Mouse (Mus musculus): ENCODE measurements around the gene Ehd4. TPM values are rescaled to one million over a fixed set of nuclear protein-coding genes. Genes with fewer than 3 reads are reported as not detected.

The Ehd4 gene
- polyA plus RNA-seq, 1 experiment: 11.8 TPM

- peak; percentile 67 to 76 for DNase-seq (ENCODE audit: extremely low spot score in 1 of 2, low spot score in 1 of 2)
Measured at GRCm38 (mm10) chr2:120044101-120044603, 110.3 kb downstream of the Ehd4 start.

DNA sequence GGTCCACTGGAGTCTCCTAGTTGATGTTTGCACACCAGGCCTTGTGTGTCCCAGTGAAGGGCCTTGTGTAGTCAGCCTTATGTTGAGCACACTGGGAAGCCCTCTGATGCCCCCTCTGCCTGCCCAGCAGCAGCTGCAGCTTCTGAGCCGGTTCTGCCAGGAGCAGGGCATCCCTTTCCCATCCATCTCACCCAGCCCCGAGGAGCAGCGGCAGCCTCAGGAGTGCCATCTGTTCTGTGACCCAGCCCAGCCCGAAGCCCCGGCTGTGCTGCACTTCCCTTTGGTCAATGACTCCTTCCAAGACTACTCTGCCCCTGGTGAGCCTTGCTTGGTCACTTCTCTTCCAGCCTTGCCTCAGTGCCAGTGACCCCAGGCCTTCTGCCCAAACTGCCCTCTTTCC lies 113.4 kb downstream of the Ehd4 start:
- DNase-seq (ENCODE audit: extremely low spot score in 1 of 2, low spot score in 1 of 2): no peak

Other genes starting within 250 kb of the Ehd4 start
- 38.5 and 41.4 TPM in 2 replicates for gene Mapkbp1, start 181.9 kb downstream of the Ehd4 start, polyA plus RNA-seq (2012; rRNA removed)
- gene Jmjd7, start 127.1 kb downstream of the Ehd4 start, polyA plus RNA-seq (2012; rRNA removed): 3.3 and 4.1 TPM in 2 replicates
- gene Gm28042, start 127.1 kb downstream of the Ehd4 start, polyA plus RNA-seq (2012; rRNA removed): 2.5 and 2.9 TPM in 2 replicates
- 3.5 and 3.9 TPM in 2 replicates for gene Pla2g4b, start 121.2 kb downstream of the Ehd4 start, polyA plus RNA-seq (2012; rRNA removed)
- gene Pla2g4e, start 90.7 kb upstream of the Ehd4 start, polyA plus RNA-seq (2012; rRNA removed): 9.6 and 12.3 TPM in 2 replicates
- gene Pla2g4d, start 134.6 kb upstream of the Ehd4 start, polyA plus RNA-seq (2012; rRNA removed): 0.12 and 0.21 TPM in 2 replicates
- 0.06 and 0.36 TPM in 2 replicates for gene Pla2g4f, start 159.6 kb upstream of the Ehd4 start, polyA plus RNA-seq (2012; rRNA removed)
- gene Vps39, start 198.5 kb upstream of the Ehd4 start, polyA plus RNA-seq (2012; rRNA removed): 51.8 and 68.0 TPM in 2 replicates
- 10.5 and 11.1 TPM in 2 replicates for gene Ganc, start 249.3 kb upstream of the Ehd4 start, polyA plus RNA-seq (2012; rRNA removed)
- gene Tmem87a, start 249.5 kb upstream of the Ehd4 start, polyA plus RNA-seq (2012; rRNA removed): 23.2 and 24.1 TPM in 2 replicates